Mouse (Mus musculus) neutrophil, adult 83 days (primary cell): Measurements from ENCODE around the gene Mat2a. TPM values are rescaled to one million over a fixed set of nuclear protein-coding genes. Genes with fewer than 3 reads are reported as not detected.

ENCODE experiments used
- total RNA-seq, 2 experiments: library from RNA; stranded (reverse); gene quantifications; one replicate each; pipeline ENCODE4 v1.2.4; 2023

The Mat2a gene
- total RNA-seq, result 100 to 1,000 TPM; 142 to 185 TPM

DNA sequence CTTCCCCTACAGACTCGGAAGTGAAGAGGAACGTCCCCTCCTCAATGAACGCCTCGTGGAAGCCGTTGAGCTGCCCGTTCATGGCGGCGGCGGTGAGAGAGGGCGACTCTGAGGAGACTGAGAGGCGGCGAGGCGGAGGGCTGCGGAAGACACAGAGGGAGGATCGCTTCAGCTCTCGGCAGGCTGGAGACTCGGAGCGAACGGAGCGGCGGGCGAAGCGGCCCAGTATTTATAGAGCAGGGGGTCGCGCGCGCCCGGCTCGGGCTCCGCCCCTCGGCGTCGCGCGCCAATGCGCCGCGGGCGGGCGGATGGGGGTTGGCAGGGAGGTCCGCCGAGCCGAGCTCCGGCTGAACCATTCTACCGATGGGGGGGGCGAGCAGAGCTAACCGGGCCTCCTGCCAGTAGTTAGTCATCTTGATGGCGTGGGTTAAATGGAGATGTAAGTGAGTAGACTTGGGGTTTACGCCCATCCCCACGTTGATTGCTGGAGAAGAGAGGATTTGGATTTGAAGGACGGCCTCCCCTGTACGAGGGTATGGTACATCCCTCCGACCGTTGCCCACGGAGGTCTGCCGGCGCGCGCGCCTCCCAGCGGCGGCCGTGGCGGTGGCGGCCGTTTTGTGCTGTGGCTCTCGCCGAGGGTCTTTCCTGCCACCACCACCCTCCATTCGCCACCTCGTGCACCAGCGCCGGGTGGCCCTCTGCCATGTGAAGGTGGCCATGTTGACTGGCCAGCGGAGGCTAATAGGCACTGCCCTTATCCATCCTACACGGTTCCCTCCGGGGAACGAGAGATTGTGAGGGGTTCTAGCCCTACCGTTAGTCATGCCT is at the start of gene Mat2a:
TSS of gene Mat2a (minus strand) at position 204 of the 831 bp plus-strand sequence.

GRCm38 (mm10) chr6:72414076-72414756 is 25.1 kb downstream of the Mat2a start, which contains the start of gene Ggcx:
Gene Ggcx (plus strand): TSS chr6:72414308.

GRCm38 (mm10) chr6:72389941-72390771 is 49.2 kb downstream of the Mat2a start, which contains the start of gene Vamp8:
Gene Vamp8 (minus strand): TSS chr6:72390703.

Other genes with a start within 250 kb of the Mat2a start
- gene Atoh8, start 204.0 kb downstream of the Mat2a start, total RNA-seq, result under 1 TPM; 0.26 to 0.44 TPM
- 1 to 10 TPM; 1.3 to 2.6 TPM for gene Sftpb, start 134.9 kb downstream of the Mat2a start, total RNA-seq
- 10 to 100 TPM; 44.5 to 47.0 TPM for gene Usp39, start 94.4 kb downstream of the Mat2a start, total RNA-seq
- 10 to 100 TPM; 46.5 to 54.0 TPM for gene 0610030E20Rik, start 92.2 kb downstream of the Mat2a start, total RNA-seq
- gene Tmem150a, start 84.1 kb downstream of the Mat2a start, total RNA-seq, result 1 to 10 TPM in 1 of 2 experiments, under 1 TPM in 1; 0.90 to 2.4 TPM
- gene Rnf181, start 72.6 kb downstream of the Mat2a start, total RNA-seq, result 10 to 100 TPM; 48.6 to 48.7 TPM
- gene Vamp5, start 59.1 kb downstream of the Mat2a start, total RNA-seq, result 10 to 100 TPM; 48.1 to 48.8 TPM
- gene Vamp8, start 48.9 kb downstream of the Mat2a start, total RNA-seq, result 100 to 1,000 TPM; 176 to 185 TPM
- 10 to 100 TPM in 1 of 2 experiments, 1 to 10 TPM in 1; 6.4 to 10.5 TPM for gene Ggcx, start 25.2 kb downstream of the Mat2a start, total RNA-seq
- gene Sh2d6, start 82.1 kb upstream of the Mat2a start, total RNA-seq, result under 1 TPM in 1 of 2 experiments, not detected in 1; 0.31 TPM
- 100 to 1,000 TPM; 306 to 324 TPM for gene Capg, start 104.8 kb upstream of the Mat2a start, total RNA-seq
- gene Elmod3, start 158.9 kb upstream of the Mat2a start, total RNA-seq, result 1 to 10 TPM; 3.9 to 5.5 TPM
- 10 to 100 TPM; 15.5 to 18.6 TPM for gene Retsat, start 158.9 kb upstream of the Mat2a start, total RNA-seq
- gene Tgoln1, start 177.4 kb upstream of the Mat2a start, total RNA-seq, result 10 to 100 TPM; 80.1 to 90.2 TPM